Mouse (Mus musculus) intestine, embryonic 16.5 days (tissue): Measurements from ENCODE around the gene 2410137M14Rik. TPM values are rescaled to one million over a fixed set of nuclear protein-coding genes. Genes with fewer than 3 reads are reported as not detected.

Experiments used
- polyA plus RNA-seq: library from polyadenylated mRNA; unstranded; fragments of >200 nt; fragmentation: Nextera tagmentation; extraction: Ambion mirVana; gene quantifications from 2 replicates; pipeline ENCODE4 v1.2.1, GENCODE M21; 2015

2410137M14Rik gene
- polyA plus RNA-seq, 1 experiment from 2014 or later: not detected

Other genes starting within 250 kb of the 2410137M14Rik start
- gene H2-M10.5, start 208.3 kb downstream of the 2410137M14Rik start, polyA plus RNA-seq: not detected in 2 replicates
- gene H2-M10.6, start 169.1 kb downstream of the 2410137M14Rik start, polyA plus RNA-seq: not detected in 2 replicates
- gene Trim26, start 144.1 kb downstream of the 2410137M14Rik start, polyA plus RNA-seq: 36.5 and 39.2 TPM in 2 replicates
- gene Trim15, start 114.0 kb downstream of the 2410137M14Rik start, polyA plus RNA-seq: 8.5 and 11.6 TPM in 2 replicates
- gene Trim10, start 111.7 kb downstream of the 2410137M14Rik start, polyA plus RNA-seq: 3.3 and 5.7 TPM in 2 replicates
- 2.3 and 2.6 TPM in 2 replicates for gene Trim40, start 91.1 kb downstream of the 2410137M14Rik start, polyA plus RNA-seq
- 63.1 and 69.7 TPM in 2 replicates for gene Trim31, start 83.1 kb downstream of the 2410137M14Rik start, polyA plus RNA-seq
- 1.8 and 2.4 TPM in 2 replicates for gene Rnf39, start 38.3 kb downstream of the 2410137M14Rik start, polyA plus RNA-seq
- 92.1 and 101 TPM in 2 replicates for gene Ppp1r11, start 29.5 kb downstream of the 2410137M14Rik start, polyA plus RNA-seq
- 68.5 and 72.2 TPM in 2 replicates for gene Znrd1, start 22.7 kb downstream of the 2410137M14Rik start, polyA plus RNA-seq
- 6.1 and 6.6 TPM in 2 replicates for gene Znrd1as, start 22.6 kb downstream of the 2410137M14Rik start, polyA plus RNA-seq
- 0.16 and 0.22 TPM in 2 replicates for gene H2-M5, start 8.3 kb upstream of the 2410137M14Rik start, polyA plus RNA-seq
- 41.3 and 43.2 TPM in 2 replicates for gene Zfp57, start 19.9 kb upstream of the 2410137M14Rik start, polyA plus RNA-seq
- not detected in 2 replicates for gene Mog, start 42.2 kb upstream of the 2410137M14Rik start, polyA plus RNA-seq
- gene Gabbr1, start 64.7 kb upstream of the 2410137M14Rik start, polyA plus RNA-seq: 5.4 and 6.2 TPM in 2 replicates
- not detected in 2 replicates for gene Olfr90, start 107.3 kb upstream of the 2410137M14Rik start, polyA plus RNA-seq
- gene Olfr91, start 117.0 kb upstream of the 2410137M14Rik start, polyA plus RNA-seq: not detected in 2 replicates
- gene Olfr92, start 138.9 kb upstream of the 2410137M14Rik start, polyA plus RNA-seq: not detected in 2 replicates
- not detected in 2 replicates for gene Olfr93, start 180.3 kb upstream of the 2410137M14Rik start, polyA plus RNA-seq
- not detected in 2 replicates for gene Ubd, start 212.7 kb upstream of the 2410137M14Rik start, polyA plus RNA-seq
- not detected in 2 replicates for gene Olfr94, start 219.8 kb upstream of the 2410137M14Rik start, polyA plus RNA-seq
- not detected in 2 replicates for gene Olfr95, start 231.9 kb upstream of the 2410137M14Rik start, polyA plus RNA-seq
- not detected in 2 replicates for gene Olfr96, start 238.9 kb upstream of the 2410137M14Rik start, polyA plus RNA-seq